Mouse (Mus musculus) small intestine, adult 2 months (tissue): ENCODE measurements around the gene Prps1l1.

Experiments
- CTCF ChIP-seq: fragments of 200-500 bp; IDR thresholded peaks from 2 replicates; pipeline ENCODE4 v1.5.1; 2012; ENCODE audit warnings: low read depth, mild to moderate bottlenecking, control low read depth, inconsistent platforms, low read length, moderate library complexity, mixed read lengths; ENCODE audit not compliant: insufficient replicate concordance, insufficient read length; ENCODE audit errors: extremely low read depth
- POLR2A ChIP-seq: fragments of 200-500 bp; IDR thresholded peaks from 2 replicates; pipeline ENCODE4 v1.6.1; 2012; ENCODE audit warnings: low read depth, mild to moderate bottlenecking, control low read depth, inconsistent platforms, low read length, moderate library complexity

DNA sequence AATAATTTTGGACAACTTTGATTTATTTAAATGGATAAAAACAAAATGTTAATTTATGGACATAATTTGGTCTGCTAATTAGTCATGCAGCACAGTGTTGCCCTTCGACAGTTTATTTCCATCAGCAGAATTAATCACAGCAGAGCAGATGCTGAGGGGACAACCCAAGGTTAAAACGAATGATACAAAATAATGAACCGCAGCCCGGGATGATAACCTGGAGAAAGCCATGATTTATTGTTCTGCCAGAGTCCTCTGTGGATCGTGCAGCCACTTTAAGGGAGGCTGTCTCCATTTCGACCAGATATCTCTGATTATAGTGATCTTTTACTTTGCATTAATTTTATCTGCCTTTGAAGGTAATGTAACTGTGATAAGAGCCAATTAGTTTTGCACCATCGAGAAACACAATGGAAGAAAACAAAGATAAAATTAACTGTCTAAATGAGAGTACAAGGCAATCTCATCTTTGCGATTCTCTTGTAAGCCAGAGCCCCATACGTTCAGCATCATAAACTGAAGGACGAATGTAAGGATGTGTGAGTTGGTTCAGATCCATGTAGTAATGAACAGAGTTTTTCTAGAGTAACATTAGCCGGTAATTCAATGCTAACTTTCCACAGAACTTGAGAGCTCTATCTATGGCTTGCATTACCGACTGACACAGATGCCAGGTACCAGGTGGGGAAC lies 14.4 kb downstream of the Prps1l1 start:
- TF ChIP-seq CTCF: no peak
- TF ChIP-seq POLR2A: no peak
